Mouse (Mus musculus): Measurements from ENCODE around the gene Foxi2. TPM values are rescaled to one million over a fixed set of nuclear protein-coding genes. Genes with fewer than 3 reads are reported as not detected.

Gene Foxi2
- total RNA-seq (2021) = not detected
- long read RNA-seq, experiment 1 = 0 reads
- long read RNA-seq, experiment 2 = 0 reads

- peak in 1 of 2 experiments; percentile 7 for DNase-seq (ENCODE audit: low spot score in 2 of 2)
Observed at GRCm38 (mm10) chr7:135410237-135410965, at the start of gene Foxi2. Foxi2 (plus strand) TSS chr7:135410308.

DNA sequence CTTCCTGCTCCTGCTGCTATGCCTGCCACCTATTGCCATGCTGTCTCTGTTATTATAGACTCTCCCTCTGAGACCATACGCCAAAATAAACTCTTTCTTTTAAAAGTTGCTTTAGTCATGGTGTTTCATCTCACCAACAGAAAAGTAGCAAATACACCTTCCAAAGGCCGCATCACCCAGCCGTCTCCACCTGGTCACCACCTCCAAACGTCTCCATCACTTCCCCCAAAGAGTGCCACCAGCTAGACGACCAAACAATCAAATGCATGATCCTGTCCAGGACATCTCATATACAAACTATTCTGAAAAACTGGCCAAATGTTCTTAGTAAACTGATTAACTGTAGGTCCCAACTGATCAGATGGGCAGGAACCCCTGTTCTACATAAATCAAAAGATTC, 45.5 kb upstream of the Foxi2 start:
- DNase-seq (ENCODE audit: low spot score in 2 of 2) = no peak

DNA sequence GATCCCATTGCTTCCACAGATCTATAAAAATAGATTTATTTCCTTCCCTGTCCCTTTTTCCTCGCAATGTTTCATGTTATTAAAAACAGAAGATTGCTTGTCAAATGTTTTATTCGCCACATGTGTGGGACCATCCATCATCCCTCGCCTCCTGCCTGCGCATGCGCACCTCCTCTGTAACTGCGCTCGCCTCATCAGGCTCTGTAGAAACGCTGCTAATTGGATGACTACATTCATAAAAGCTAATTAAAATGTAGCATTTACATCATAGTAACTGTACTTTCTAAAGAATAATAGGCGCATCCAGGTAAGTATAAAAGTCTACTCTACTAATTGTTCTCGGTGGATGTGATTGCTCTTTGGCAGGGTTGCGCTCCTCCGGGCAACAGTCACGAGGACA, 34.1 kb upstream of the Foxi2 start:
- DNase-seq (ENCODE audit: low spot score in 2 of 2) = no peak

- no peak for DNase-seq (ENCODE audit: low spot score in 2 of 2)
Observed at GRCm38 (mm10) chr7:135376932-135377331, 33.2 kb upstream of the Foxi2 start.

DNA sequence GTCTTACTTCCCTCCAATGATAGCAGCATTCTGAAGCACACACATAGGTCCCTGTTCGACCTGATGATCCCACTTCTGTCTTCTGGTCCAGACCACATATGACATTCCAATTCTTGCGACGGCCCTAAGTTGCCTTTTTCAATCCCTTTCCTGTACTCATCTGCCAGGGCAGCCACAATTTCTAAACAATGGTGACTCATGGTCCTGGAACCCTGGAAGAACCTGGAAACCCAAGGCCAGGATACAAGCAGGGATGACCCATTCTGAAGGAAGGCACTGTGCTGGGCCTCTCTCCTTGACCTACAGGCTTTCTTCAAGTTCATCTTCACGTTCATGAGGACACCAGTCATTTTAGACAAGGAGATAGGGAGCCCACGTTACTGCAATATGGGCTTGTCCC, 31.8 kb upstream of the Foxi2 start:
- no peak for DNase-seq (ENCODE audit: low spot score in 2 of 2)

DNA sequence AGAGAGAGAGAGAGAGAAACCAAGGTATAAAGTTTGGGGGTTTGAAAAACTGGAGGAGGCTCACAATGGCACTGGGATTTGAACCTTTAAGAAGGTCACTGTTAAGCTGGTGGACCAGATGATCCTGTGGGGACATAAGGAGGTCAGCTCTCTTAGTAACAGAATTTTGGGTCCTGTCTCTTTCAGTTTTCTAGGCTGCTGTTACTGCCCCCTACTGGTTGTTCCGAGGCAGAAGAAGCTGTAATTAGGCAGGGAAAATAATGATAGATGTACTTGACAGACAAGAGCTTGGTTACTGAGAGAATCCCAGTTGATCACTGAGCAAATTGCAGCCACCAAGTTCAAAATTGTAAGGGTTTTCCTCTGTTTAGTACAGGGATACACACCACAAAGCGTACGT, 21.1 kb upstream of the Foxi2 start:
- peak in 1 of 2 experiments; percentile 11 for DNase-seq (ENCODE audit: low spot score in 2 of 2)

DNA sequence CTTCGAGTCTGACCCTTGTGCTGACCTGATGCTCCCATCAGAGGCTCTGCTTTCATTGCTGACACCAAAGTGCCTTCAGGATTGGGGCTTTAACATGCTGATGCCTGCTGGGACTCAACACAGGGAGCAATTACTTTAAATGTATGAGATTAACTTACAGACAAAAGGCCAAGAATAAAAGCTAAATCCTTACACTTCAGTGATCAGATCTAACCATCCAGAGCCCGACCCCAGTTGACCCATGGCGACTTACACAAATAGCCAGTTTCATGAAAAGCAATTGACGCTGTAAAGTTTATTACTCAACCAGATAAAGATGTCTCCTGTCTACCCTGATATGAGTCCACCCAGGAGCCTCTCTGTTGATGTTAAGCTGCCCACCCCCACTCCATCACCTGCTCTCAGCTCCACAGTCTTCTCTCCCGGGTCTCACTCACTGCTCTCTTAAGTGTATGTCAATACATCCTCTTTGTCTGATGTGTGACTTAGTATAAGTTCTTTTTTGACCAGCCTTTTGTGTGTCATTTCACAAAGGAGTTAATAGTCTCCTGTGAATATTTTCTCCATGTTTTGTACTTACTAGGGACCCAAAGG, 17.1 kb upstream of the Foxi2 start:
- DNase-seq (ENCODE audit: low spot score in 2 of 2) = no peak

DNA sequence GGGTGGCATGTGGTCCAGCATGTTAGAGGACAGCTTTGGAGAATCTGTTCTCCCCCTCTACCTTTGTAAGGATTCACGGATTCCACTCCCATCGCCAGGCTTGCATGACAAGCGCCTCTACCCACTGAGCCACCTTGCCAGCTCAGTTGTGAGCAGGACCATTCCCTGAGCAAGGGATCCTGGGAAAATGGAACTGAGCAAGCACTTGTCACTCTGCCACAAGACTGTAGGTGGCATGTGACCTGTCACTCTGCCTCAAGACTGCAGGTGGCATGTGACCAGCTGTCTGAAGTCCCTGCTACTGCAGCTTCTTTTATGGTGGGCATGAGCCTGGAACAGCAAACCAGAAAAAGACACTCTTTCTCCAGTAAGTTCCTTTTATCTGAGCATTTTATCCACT, 15.7 kb upstream of the Foxi2 start:
- no peak for DNase-seq (ENCODE audit: low spot score in 2 of 2)

GRCm38 (mm10) chr7:135395242-135395641, 14.9 kb upstream of the Foxi2 start:
- no peak for DNase-seq (ENCODE audit: low spot score in 2 of 2)

DNA sequence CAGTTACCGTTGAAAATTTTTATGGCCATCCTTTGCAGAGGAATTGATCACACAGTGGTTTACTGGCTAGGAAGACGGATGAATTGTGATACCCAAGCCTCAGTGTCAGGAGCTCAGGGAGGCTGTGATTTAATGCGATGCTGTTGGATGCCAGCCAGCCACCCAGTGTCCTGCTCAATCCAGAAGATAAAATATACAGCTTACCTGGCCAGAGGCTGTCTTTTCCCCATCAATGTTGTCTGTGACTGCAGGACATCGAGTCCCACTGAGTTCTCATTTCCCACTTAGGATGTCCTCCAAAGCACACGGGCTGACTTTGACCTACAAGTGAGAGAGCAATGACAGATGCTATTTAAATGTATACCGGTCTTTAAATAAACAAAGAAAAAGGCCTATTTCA, 13.0 kb upstream of the Foxi2 start:
- DNase-seq (ENCODE audit: low spot score in 2 of 2) = no peak

- no peak for DNase-seq (ENCODE audit: low spot score in 2 of 2)
Observed at GRCm38 (mm10) chr7:135397874-135398273, 12.2 kb upstream of the Foxi2 start.

DNA sequence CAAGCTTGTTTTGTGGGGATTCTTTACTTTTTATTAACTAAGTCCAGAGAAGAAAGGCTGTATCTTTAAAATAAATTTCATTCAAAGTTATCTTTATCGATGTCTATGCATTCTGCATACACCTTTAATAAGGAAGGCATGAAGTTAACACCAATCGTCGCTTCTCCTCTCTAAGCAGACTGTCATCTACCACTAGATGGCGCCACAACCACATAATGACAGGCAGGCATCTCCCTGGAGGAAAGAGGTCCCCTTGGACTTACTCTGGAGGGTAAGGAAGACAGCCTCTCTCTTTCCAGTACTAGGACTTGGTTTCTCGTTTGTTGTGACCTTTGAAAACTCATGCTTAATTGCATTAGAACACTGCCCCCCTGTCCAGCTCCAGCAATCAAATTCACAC, 6.7 kb upstream of the Foxi2 start:
- peak; percentile 82 to 91 for DNase-seq (ENCODE audit: low spot score in 2 of 2)

DNA sequence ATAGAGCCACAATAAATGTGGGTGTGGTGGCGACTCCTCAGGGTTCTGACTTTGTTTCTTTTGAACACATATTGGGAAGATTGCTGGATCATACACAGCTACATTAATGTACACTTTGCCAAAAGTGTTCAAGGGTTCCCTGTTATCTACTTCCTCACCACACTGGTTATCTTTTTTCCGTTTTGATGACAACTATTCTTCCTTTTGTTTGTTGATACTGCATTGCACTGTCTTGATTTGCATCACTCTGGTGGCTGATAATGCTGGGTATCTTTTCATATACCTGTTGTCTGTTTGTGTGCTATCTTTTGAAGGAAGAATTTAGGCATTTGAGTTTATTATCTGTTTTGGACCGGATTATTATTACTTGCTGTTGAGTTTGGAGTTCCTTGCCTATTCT, 3.3 kb upstream of the Foxi2 start:
- DNase-seq (ENCODE audit: low spot score in 2 of 2) = no peak

DNA sequence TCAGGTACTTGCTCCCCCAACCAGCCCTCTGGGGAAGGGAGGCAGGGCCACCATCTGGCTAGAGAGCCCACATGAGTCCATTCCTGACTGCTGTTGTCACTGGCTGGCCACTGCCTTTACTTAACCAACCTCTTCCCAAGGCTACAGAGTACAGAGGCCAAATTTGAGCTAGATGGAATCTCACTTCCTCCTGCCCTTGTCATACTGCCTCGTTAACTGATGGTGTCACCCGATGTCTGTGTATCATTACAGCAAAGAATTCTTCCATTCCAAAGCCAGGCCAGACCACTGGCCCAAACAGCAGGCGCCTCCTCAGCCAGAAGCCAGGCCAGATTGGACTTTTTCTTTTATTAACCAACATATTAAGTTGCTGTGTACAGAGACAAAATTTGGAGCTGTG, 1.6 kb upstream of the Foxi2 start:
- no peak for DNase-seq (ENCODE audit: low spot score in 2 of 2)

DNA sequence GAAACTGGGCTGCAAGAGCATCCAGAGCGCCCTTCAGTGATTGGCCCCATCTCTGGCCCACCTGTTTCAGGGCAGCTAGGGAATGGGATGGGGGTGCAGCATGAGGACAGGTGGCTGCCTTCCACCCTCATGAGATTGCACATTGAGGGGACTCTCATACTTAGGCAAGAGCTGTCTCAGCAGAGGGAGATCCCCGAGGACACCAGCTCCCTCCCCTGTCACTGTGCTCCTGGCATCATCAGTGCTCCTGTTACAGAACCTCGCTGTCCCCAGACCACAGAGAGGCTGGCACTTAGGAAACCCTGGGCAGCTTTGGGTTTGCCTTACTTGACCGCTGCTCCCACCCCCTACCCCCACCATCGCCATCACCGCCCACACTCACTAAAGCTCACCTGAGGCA, 2.2 kb downstream of the Foxi2 start:
- no peak for DNase-seq (ENCODE audit: low spot score in 2 of 2)

- no peak for DNase-seq (ENCODE audit: low spot score in 2 of 2)
Observed at GRCm38 (mm10) chr7:135428840-135429239, 18.7 kb downstream of the Foxi2 start.

- DNase-seq (ENCODE audit: low spot score in 2 of 2) = peak; percentile 32 to 38
Observed at GRCm38 (mm10) chr7:135430903-135431302, 20.8 kb downstream of the Foxi2 start.

DNA sequence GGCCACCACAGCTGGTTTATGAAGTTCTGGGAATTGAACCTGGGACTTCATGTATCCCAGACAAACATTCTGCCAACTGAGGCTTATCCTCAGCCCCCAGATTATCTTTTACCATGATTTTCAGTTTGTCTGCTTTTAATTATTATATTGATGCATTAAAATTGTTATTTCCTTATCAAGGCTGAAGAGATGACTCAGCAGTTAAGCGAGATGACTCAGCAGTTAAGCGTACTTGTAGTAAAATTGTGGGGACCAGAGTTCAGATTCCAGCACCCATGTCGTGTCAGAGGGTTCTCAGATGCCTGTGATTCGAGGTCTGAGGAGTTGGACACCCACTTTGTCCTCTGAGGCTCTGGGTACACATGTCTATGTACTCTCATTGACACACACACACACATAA, 33.8 kb downstream of the Foxi2 start:
- no peak for DNase-seq (ENCODE audit: low spot score in 2 of 2)

GRCm38 (mm10) chr7:135451340-135451739, 41.2 kb downstream of the Foxi2 start:
- no peak for DNase-seq (ENCODE audit: low spot score in 2 of 2)

- no peak for DNase-seq (ENCODE audit: low spot score in 2 of 2)
Observed at GRCm38 (mm10) chr7:135452366-135452765, 42.3 kb downstream of the Foxi2 start.

DNA sequence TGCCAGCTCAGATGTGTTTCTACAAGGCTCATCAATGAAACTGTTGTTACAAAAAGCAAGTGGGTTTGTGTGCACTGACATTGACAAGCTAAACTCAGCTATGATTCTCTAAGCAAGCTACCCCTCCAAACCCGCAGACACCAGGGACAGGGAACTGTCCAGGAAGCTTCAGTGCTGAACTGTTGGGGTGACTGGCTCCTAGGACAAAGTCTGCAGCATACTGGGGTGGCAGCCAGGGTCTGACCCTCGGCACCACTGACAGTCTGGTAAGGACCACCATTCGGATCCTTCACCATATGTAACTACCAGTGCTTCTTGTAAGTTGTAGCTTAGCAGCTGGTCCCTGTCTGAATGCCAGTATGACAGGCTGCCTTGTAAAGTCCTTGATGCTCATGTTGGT, 43.6 kb downstream of the Foxi2 start:
- DNase-seq (ENCODE audit: low spot score in 2 of 2) = no peak
